Mouse (Mus musculus): Measurements from ENCODE around the gene Madcam1.

The Madcam1 gene

DNA sequence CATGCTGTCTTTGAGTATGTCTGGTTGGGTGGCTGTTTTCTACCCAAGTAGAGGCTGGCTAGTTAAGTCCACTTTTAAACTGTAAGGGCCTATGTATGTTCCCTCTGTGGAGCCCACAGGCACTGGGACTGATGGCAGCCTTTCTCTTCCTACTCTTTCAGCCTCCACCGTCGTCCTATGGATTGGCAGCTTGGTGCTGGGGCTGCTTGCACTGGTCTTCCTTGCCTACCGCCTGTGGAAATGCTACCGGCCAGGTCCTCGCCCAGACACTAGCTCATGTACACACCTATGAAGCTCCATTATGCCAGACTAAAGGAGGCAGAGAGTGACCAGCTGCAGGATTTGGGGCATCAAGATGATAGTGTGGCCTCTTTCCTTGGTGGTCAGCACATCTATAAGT is 3.7 kb downstream of the Madcam1 start:
- DNase-seq (ENCODE audit: low spot score) = no peak

DNA sequence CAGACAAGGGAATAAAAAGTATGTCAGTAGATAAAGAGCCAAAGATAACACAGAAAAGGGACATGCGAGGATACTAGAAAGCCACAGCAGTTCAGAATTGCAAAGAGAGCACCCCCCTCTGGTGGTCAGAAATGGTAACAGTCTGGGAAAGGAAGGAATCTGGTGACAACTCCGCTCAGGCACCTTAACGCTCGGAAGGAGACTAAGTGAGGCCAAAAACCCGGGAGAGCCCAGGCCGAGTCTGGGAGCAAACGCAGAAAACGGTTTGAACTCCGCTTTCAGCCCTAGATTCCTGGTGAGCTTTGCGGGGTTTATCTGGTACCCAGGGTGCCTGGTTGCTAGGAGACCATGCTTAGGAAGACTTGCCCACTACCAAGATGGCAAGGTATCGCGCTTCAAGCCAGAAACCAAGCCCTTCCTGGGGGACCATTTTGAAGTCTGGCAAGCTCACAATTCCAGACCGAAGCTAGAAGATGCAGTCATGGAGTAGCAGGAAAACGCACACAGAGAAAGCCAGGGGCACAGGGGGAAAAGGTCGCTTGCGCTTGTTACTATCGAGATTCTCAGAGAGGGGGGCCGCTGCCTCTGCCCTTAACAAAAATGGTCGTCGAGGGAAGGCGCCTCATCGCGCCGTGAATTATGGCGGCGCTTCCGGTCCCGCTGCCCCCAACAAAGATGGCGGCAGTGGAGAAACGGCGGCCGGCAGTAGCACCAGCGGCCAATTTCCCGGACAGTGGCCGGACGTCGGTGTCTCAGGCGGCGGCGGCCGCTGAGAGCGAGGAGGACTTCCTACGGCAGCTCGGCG is 4.6 kb downstream of the Madcam1 start, which contains the start of gene Tpgs1:
TSS of gene Tpgs1 (plus strand) at position 599 of the 805 bp plus-strand sequence.
- peak; percentile 94 for DNase-seq (ENCODE audit: low spot score)

DNA sequence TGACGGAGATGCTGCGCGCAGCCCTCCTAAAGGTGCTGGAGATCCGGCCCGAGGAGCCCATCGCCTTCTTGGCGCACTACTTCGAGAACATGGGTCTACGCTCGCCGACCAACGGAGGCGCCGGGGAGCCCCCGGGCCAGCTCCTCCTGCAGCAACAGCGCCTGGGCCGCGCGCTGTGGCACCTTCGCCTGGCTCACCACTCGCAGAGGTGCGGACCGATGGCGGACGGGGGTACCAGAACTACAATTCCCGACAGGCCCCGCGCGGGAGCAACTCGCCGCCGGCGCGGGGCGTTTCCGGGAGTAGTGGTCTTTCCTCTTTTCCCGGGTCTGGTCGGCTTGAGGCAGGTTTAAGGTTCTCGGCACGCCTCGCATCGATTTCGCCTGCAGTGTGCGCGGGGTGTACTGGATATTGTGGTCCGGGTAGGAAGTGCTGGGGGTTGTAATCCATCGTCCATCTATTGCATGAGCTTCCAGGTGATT is 5.3 kb downstream of the Madcam1 start:
- DNase-seq (ENCODE audit: low spot score) = peak; percentile 53

DNA sequence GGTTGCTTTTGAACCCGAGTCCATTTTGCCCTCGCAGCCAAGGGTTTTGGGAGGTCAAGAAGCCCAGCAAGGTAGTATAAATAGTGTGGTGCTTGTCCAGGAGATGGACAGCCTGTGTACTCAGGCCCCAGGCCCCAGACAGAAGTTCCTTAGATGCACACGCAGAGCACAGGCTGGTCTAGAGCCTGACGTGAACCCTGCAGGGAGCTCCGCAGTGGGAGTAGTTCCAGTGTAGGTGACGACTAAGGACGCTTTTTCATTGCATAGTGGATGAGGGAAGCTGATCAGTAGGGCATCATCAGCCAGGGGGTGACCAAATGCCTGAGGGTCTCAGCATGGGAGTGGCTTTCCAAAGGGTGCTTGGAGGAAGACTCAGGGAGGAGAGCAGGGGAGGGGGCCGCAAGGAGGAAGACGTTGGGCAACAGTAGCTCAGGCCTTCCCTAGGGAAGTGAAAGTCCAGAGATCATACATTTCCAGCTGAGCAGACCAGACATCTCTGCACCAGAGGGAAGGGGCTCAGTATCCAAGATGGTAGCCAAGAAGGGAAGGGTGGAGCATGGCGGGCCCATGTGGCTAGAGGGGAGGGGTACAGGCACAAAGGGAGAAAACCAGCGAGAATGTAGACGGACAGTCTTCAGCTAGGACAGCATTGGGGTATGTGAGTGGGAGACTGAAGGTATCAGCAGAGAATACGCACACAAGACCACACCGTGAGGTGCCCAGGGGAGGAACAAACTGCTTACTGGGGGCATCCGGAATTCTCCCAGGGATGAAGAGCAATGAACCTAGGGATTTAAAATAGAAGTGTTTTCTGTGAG is 5.9 kb downstream of the Madcam1 start:
- no peak for DNase-seq (ENCODE audit: low spot score)

DNA sequence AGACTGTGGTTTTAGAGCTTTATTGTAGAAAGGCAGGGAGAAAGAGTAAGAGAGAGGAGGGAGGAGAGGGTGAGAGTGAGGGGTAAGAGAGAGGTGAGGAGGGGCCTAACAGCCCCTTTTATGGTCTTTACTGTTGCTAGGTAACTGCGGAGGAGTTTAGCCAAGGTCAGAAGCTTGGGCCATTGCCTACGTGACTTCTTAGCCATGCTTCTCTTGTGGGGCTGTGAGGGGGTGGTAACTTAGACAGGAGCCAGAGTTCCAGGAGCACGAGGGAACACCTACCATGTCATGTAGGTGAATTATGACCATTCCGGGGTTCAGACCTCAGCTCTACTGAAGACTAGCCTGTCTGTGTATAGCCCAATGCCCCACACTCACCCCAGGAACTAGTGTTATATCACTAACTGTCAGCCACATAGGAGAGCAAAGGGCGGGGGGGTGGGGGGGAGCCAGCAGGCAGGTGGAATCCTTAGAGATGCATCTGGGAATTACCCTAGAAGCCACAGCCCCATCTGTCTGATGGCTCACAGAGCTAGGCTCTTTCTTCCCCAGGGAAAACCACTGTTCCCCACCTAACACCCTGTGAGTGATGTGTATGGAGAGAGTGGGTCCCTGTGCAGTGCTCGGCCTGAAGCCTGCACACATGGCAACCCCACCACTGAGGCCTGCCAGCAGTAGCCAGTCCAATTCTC is 7.2 kb downstream of the Madcam1 start:
- DNase-seq (ENCODE audit: low spot score) = no peak

DNA sequence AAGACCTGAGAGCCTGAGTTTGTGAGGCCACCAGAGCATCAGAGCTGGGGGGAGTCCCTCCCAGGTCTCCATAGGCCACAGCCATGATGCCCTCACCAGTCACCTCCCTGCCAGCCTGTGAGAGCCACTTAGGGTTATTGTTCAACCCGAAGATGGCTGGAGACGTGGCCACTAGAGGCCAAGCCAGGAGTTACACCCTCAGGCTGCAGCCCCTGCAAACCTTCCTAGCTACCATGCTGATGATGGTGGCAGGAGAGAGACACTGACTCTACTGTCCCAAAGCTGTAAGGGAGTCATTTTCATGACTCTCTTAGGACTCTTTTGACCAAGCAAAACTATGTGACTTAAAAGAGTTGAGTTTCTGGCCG is 7.7 kb downstream of the Madcam1 start:
- DNase-seq (ENCODE audit: low spot score) = no peak

DNA sequence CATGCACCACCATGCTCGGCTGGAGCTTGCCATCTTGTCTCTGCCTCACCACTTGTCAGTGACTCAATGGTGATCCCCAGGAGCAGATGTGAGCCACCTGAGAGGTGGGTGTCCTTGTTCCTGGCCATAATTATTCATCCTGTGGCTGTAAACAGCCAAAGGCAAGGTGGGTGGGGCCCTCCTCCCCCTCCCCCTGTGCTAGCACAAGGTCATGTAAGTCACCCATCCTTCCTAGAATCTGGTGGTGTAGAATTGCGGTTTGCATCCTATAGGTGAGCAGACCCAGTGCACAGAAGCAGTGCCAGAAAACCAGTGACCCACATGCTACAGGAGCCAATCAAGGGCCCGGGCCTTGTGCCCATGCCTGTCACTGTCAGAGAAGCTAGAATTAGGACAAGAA is 8.7 kb downstream of the Madcam1 start:
- no peak for DNase-seq (ENCODE audit: low spot score)

DNA sequence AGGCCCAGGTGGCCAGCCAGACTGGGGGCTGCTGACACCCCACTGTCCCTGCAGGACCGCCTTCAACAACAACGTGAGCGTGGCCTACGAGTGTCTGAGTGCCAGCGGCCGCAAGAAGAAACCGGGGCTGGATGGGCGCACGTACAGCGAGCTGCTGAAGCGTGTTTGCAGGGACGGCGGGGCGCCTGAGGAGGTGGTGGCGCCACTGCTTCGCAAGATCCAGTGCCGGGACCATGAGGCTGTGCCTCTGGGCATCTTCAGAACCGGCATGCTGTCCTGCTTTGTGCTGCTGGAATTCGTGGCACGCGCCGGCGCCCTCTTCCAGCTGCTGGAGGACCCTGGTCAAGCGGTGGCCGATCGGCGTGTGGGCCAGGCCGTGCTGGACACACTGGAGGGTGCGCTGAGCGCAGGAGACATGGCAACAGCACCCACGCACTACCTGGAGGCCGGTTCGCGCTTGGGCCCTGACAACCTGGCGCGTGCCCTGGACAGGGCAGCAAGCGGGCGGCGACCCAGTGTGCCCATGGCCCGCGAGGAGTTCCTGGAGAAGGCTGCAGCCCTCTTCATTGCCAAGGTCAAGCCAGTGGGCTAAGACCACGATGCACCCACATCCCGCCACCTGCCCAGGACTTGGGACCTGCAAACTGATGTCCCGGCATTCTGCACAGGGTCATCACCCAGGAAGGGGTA is 11.1 kb downstream of the Madcam1 start:
- no peak for DNase-seq (ENCODE audit: low spot score)

DNA sequence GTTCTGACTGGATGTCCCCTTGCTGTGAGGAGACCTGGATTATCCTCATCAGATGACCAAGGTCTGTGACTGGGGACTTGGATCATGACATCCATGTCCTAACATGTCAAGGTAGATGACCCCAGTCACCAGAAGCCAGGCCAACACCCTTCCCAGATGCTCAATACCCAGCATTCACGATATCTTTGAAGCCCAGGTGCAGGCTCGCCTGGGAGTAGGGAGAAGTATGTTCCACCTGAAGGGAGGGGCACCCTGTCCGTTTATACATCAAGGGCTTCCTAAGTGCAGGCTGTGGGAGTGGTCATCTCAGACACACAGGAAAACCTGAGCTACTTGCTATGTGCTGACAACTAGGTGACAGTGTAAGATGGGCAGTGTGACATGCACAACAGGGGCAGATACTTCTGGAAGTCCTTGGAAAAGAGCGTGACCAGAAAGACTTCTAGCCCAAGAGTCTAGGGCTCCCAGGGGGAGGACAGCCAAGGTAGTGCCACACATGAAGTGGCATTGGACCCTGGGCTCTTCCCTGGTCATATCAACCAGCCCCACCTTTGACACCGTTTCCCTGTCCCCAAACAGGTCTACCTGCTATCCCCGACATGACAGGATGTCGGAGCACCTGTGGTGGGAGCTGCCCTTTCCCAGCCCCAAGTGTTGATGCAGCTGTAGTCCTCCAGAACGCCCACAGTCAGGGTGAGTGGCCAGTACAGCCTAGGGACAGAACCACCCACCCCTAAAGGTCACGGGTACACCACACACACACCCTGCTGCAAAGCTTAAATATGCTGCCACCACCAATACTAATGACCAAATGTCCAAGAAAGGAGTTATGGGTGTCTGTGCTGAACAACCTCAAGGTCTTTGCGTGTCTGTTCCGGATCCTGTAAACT is 16.5 kb downstream of the Madcam1 start:
- no peak for DNase-seq (ENCODE audit: low spot score)

DNA sequence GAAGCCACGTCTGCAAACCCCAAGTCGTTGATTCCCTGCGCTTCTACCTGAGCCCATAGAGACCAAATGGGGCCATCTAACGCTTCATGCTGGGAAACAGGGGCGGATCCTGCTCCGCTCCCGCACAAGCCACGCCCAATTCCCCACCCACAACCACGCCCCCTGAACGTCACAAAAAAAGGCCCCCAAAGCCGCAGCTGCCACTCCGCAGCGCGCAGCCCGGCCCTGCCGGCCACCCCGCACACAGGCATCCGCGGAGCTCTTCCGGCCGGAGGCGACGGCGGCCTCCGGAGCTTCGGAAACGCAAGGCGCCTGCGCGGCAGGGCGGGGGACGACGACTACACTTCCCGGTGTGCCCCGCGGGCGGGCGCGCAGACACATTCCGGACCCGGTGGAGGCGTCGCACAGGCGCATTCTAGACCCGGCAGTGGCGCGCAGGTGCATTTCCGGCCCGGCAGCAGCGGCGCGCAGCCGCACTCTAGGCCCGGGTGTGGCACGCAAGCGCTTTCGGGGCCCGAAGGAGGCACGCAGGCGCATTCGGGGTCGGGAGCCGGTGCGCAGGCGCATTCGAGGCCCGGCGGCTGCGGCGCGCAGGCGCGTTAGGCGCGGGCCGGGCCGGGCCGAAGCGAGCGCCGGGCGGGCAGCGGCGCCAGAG is 17.4 kb downstream of the Madcam1 start, which contains the start of gene Cdc34:
TSS of gene Cdc34 (plus strand) at position 605 of the 655 bp plus-strand sequence.
- peak; percentile 98 for DNase-seq (ENCODE audit: low spot score)

DNA sequence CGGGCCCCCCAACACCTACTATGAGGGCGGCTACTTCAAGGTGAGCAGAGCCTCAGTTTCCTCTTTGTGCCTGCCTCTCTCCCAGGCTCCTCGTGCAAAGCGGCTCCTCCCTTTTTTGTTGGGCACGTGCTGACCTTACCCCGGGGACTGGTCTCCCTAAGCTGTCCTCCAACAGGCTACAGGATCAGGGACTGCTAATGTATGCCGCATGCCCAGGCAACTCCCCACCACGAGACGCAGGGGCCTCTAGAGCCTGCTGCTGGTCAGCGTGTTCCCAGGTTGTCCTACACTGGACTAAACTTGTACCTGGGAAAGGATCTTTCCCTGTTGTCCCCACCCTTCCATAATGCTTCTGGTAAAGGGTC is 18.2 kb downstream of the Madcam1 start:
- no peak for DNase-seq (ENCODE audit: low spot score)

DNA sequence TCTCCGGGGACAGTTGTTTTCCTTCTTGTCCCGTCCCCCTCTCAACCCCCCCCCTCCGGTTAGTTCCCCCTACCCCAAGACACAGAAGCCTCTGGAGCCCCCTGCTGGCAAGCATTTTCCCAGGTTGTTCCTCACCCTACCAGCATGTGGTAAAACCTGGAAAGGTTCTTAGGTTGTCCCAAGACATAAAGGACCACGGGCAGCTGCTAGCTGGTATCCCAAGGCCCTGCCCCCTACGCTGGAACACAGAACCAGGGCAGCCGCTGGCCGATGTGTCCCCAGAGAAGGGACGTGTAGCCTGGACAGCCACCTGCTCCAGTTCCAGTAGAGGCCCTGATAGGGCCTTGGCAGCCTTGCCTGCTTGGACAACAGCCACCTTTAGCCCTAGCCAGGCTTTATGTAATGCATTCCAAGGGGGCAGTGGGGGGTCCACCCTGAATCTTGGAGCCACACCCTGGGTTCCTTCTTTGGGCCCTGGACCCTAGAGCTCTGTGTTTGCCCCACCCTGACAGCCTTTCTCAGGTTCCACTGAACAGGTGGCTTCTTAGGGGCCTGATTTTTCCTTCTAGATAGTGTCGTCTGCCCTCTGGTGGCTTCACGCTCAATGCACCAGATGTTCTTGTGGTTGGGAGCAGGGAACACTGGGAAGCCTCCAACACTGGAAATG is 18.7 kb downstream of the Madcam1 start:
- DNase-seq (ENCODE audit: low spot score) = peak; percentile 81

DNA sequence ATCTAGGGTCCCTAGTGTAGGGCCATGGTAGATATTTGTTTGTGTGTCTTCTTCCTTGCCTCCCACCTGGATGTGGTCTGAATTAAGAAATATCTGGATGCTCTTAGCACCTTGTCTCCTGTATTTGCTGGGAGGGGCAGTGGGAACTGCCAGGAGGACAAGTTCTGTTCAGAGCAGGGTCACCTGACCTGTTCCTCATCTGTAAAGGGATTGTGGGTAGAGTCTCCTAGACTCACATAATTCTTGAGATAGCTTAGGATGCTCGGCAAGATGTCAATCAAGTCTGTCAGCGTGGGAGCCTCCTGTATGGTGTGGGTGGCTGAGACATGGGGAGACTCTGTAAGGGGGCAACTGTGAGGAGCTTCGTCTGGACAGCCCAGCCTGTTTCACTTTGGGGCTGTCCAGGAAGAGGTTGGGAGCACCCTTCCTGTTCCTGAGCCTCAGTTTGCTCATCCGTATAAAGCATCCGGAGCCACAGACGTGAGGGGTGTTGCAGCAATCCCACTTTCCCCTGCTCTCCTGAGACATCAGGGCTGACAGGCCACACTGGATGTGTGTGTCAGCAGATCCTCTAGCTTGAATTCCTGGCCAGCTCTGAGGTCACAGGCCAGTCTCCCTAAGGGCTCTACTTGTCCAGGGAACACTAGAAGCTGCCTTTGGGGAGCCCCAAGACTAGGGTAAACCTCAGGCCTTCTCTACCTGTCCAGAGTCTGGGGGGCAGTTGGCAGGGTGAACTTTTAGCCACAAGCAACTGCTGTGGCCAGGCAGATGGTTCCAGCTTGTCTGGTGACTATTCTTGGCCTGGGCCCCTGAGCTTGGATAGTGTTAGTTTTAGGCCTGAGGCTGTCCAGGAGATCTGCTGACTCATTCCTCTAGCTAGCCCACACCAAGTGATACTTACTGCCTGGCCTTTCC is 19.6 kb downstream of the Madcam1 start:
- peak; percentile 78 for DNase-seq (ENCODE audit: low spot score)

DNA sequence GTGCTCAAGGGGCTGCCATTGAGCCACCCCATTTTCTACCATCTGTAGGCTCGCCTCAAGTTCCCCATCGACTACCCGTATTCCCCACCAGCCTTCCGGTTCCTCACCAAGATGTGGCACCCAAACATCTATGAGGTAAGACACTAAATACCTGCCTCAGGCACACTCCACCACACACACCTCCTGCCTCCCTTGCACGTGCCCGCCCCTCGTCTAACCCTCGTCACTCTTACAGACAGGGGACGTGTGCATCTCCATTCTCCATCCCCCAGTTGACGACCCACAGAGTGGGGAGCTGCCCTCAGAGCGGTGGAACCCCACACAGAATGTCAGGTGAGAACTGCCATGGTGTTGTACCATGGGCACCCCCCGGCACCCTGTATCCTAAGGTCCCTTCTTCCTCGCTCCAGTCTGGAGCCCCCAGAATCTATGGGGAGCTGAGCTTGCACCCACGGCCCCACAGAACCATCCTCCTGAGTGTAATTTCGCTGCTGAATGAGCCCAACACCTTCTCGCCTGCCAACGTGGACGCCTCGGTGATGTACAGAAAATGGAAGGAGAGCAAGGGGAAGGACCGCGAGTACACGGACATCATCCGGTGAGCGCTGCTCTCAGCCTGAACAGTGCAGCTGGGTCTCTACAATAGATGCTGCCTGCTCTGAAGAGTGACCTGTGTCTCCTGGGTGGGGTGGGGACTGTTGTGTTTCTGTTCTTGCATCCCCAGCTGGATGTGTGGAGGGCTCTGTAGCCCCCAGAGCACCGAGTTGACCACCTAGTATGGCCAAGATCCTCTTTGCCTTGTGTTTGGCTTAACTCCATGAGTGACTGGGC is 20.6 kb downstream of the Madcam1 start:
- no peak for DNase-seq (ENCODE audit: low spot score)

DNA sequence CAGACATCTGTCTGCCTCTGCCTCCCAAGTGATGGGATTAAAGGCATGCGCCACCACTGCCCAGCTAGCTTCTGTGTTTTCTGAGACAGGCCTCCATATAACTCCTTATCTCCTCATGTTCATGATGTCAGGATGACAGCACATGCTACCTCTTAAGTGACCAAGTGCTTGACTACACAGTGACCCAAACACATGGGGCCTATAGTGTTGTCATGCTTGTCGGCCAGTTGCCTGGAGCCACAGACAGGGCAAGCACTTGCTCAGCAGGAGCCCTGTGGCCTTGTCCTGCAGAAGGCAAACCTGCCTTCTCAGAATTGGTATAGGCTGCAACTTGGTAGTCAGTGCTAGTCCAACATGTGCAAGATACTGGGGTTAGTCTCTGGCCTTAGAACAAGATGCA is 21.9 kb downstream of the Madcam1 start:
- no peak for DNase-seq (ENCODE audit: low spot score)

DNA sequence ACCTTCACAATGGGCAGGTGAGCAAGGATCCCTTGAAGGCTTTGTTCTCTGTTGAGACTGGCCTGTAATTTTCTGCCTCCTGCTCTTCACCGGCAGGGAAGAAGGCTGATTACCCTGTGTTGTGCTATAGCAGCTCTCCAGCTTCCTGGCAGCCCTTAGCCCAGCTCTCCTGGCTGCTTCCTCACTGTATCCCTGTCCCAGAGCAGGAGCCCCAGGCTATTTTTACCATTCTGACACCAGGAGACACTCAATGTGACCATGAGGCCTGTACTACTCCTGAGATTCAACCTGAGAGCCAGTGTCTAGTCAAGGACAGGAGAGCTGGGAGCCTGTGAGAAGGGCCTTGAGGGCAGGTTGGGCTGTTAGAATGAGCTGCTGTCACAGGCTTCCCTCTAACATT is 22.3 kb downstream of the Madcam1 start:
- DNase-seq (ENCODE audit: low spot score) = no peak

DNA sequence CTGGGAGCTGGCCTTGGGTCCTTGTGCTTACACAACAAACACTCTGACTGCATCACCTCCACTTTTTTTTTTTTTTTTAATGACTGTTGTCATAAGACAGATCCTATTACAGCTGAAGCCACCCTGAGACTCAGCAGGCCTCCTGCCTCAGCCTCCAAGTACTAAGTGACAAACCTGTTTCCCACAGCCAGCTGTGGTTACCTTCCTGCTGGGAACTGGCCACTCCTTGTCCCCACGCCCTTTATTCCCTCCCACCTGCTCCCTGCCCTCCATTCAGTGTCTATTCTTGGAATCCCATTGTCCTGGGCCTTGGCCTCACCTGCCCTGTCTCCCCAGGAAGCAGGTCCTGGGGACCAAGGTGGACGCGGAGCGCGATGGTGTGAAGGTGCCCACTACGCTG is 23.2 kb downstream of the Madcam1 start:
- DNase-seq (ENCODE audit: low spot score) = no peak

DNA sequence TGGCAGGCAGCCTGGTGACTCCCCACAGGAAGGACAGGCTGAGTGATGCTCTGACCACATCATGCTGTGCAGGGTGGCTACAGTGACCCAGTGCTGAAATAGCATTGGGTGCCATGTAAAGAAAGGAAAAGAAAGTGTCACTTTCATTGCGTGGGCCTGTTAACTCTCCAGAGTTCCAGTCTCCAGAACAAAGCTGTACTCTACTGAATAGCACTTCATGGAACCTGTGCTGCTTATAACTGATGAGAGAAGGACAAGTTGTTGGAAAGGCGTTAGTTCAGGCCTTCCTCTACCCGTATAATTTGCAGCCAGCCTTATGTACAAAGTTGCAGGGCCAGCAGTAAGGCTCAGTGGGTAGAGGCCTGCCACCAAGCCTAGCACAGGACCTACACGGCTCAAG is 24.4 kb downstream of the Madcam1 start, which contains the start of gene Gzmm:
TSS of gene Gzmm (plus strand) at position 301 of the 400 bp plus-strand sequence.
- no peak for DNase-seq (ENCODE audit: low spot score)

Measured in adipocyte (in vitro differentiated cells).